Mouse (Mus musculus): ENCODE results near the gene Slc7a7.
A peak's percentile ranks its signal among the peaks of the same experiment; 100 is the strongest.

Gene Slc7a7

GRCm38 (mm10) chr14:54417623-54418081, at the start of gene Slc7a7:
Slc7a7 (minus strand) TSS chr14:54417780.
- DNase-seq = no peak

- DNase-seq = peak; percentile 73
Observed at GRCm38 (mm10) chr14:54464293-54465005, 46.9 kb upstream of the Slc7a7 start.

GRCm38 (mm10) chr14:54463959-54464292, 46.3 kb upstream of the Slc7a7 start, which contains the start of gene Lrp10:
Lrp10 (plus strand) TSS chr14:54464137.
- peak; percentile 84 for DNase-seq

- DNase-seq = no peak
Observed at GRCm38 (mm10) chr14:54463108-54463958, 45.8 kb upstream of the Slc7a7 start.

GRCm38 (mm10) chr14:54462146-54462545, 44.6 kb upstream of the Slc7a7 start:
- no peak for DNase-seq

GRCm38 (mm10) chr14:54457907-54458569, 40.5 kb upstream of the Slc7a7 start:
- DNase-seq = no peak

- DNase-seq = no peak
Observed at GRCm38 (mm10) chr14:54454669-54455528, 37.3 kb upstream of the Slc7a7 start.

GRCm38 (mm10) chr14:54453566-54453965, 36.0 kb upstream of the Slc7a7 start:
- DNase-seq = no peak

GRCm38 (mm10) chr14:54445476-54445875, 27.9 kb upstream of the Slc7a7 start:
- DNase-seq = no peak

GRCm38 (mm10) chr14:54443712-54444618, 26.4 kb upstream of the Slc7a7 start:
- DNase-seq = no peak

GRCm38 (mm10) chr14:54443196-54443595, 25.6 kb upstream of the Slc7a7 start:
- no peak for DNase-seq

GRCm38 (mm10) chr14:54442548-54442947, 25.0 kb upstream of the Slc7a7 start:
- DNase-seq = no peak

GRCm38 (mm10) chr14:54441365-54441764, 23.8 kb upstream of the Slc7a7 start:
- DNase-seq = no peak

GRCm38 (mm10) chr14:54440538-54440937, 23.0 kb upstream of the Slc7a7 start:
- DNase-seq = no peak

GRCm38 (mm10) chr14:54439610-54440009, 22.0 kb upstream of the Slc7a7 start:
- no peak for DNase-seq

GRCm38 (mm10) chr14:54439155-54439554, 21.6 kb upstream of the Slc7a7 start:
- no peak for DNase-seq

GRCm38 (mm10) chr14:54435194-54435918, 17.8 kb upstream of the Slc7a7 start:
- DNase-seq = no peak

- no peak for DNase-seq
Observed at GRCm38 (mm10) chr14:54433941-54434531, 16.5 kb upstream of the Slc7a7 start.

GRCm38 (mm10) chr14:54432837-54433830, 15.6 kb upstream of the Slc7a7 start:
- DNase-seq = no peak

Measured in cerebellum, adult 11-12 months (tissue).